In genomic region chr14:87261726-87262125, GRCm38 (mm10) we compare ENCODE assay signal across 15 mouse cellular contexts.
"Had no signal": no experiment of that assay in that cellular context is flagged by ENCODE, and none has a peak within 500 bp of the region (broad histone marks: within the 10 kb centered on the region; RNA-seq: fewer than 3 reads in every experiment).

No protein-coding gene starts in this region.

- H3K27me3 ChIP-seq: limb, embryonic 12.5 days; neural tube, embryonic 13.5 days had no signal

- H3K4me2 ChIP-seq: limb, embryonic 12.5 days; neural tube, embryonic 13.5 days had no signal

- H3K4me1 ChIP-seq: limb, embryonic 12.5 days; midbrain, embryonic 10.5 days; neural tube, embryonic 13.5 days had no signal

- H3K9me3 ChIP-seq: limb, embryonic 12.5 days; midbrain, embryonic 10.5 days; neural tube, embryonic 13.5 days had no signal

- H3K36me3 ChIP-seq: limb, embryonic 12.5 days; midbrain, embryonic 10.5 days; neural tube, embryonic 13.5 days had no signal

- H3K27ac ChIP-seq: layer of hippocampus, adult 2 months; limb, embryonic 12.5 days; liver, embryonic 14.5 days; midbrain, embryonic 10.5 days; neural tube, embryonic 13.5 days had no signal

- DNase-seq: kidney, adult 18-20 months; lung, adult 18-20 months; lung, postnatal 10 days; lung, postnatal 4 days; midbrain, embryonic 14.5 days; retina, postnatal 1 day; right cerebral cortex, postnatal 4 days; spleen, adult 18-20 months; thymus, adult 18-20 months; thymus, postnatal 14 days had no signal

- H3K9ac ChIP-seq: limb, embryonic 12.5 days; liver, embryonic 14.5 days; neural tube, embryonic 13.5 days had no signal

- H3K4me3 ChIP-seq: layer of hippocampus, adult 2 months; limb, embryonic 12.5 days; midbrain, embryonic 10.5 days; neural tube, embryonic 13.5 days had no signal
